Mouse (Mus musculus) midbrain, embryonic 12.5 days (tissue): ENCODE measurements at regions not wholly inside any gene's neighbourhood (a gene's known extent, or its start where the extent isn't known, plus 50 kb on each side); places are given as distances from the start of the nearest gene placed in this dataset.
"Not testable (repeated sequence)": the region's sequence is repeated elsewhere in the genome, so short reads cannot be mapped to it uniquely, and the experiment has no call there.

ENCODE experiments used
- ATAC-seq: fragments of 200-750 bp; cut with Nextera tagmentation; 2 replicates; pipeline ENCODE4 v1.8.0; 2017; ENCODE audit warnings: low read depth, moderate TSS enrichment, moderate library complexity; ENCODE audit not compliant: low FRiP score
- H3K27ac ChIP-seq: fragments of 300-500 bp; sonication (generic); replicated peaks from 2 replicates; pipeline ENCODE4 v1.5.1; 2016; ENCODE audit warnings: mild to moderate bottlenecking
- H3K27me3 ChIP-seq: fragments of 300-500 bp; sonication (generic); 2 replicates; pipeline ENCODE4 v1.6.1; 2016; ENCODE audit warnings: mild to moderate bottlenecking
- H3K36me3 ChIP-seq: fragments of 300-500 bp; sonication (generic); 2 replicates; pipeline ENCODE4 v1.6.1; 2016
- H3K4me1 ChIP-seq: fragments of 300-500 bp; sonication (generic); 2 replicates; pipeline ENCODE4 v1.6.1; 2016
- H3K4me2 ChIP-seq: fragments of 300-500 bp; sonication (generic); replicated peaks from 2 replicates; pipeline ENCODE4 v1.6.1; 2016; ENCODE audit warnings: mild to moderate bottlenecking, moderate library complexity
- H3K4me3 ChIP-seq: fragments of 300-500 bp; sonication (generic); 2 replicates; pipeline ENCODE4 v1.5.1; 2016; ENCODE audit warnings: mild to moderate bottlenecking
- H3K9ac ChIP-seq: fragments of 300-500 bp; sonication (generic); replicated peaks from 2 replicates; pipeline ENCODE4 v1.6.1; 2016; ENCODE audit warnings: mild to moderate bottlenecking, moderate library complexity
- H3K9me3 ChIP-seq: fragments of 300-500 bp; sonication (generic); 2 replicates; pipeline ENCODE4 v1.6.1; 2016; ENCODE audit warnings: mild to moderate bottlenecking
- WGBS: fragments of 180-500 bp; shearing (Covaris S2); methylation state at CpG from one replicate; pipeline ENCODE4 v1.1.7; 2016; 5-methylcytosine and 5-hydroxymethylcytosine counted together

DNA sequence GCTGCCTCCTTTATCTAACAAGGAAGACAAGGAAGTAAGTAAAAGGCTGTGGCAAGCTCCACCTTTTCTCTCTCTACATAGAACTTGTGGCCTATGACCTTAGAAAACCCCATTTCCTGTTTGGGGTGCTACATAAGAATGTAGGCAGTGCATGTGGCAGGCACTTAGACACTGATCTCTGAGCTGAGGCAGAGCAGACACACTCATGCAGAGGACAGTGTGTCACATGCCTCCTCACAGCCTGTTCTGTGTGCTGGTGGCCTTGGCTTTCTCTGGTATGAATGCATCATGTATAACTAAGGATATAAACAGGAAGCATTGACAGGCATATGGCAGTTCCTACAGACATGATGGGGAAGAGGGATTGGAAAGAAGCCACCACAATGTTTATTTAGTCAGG is 678.5 kb upstream of the Olfr1507 start:
- not testable (repeated sequence) for ATAC-seq, H3K4me3 ChIP-seq, H3K27ac ChIP-seq, H3K9me3 ChIP-seq, H3K36me3 ChIP-seq, H3K4me2 ChIP-seq, H3K4me1 ChIP-seq, H3K27me3 ChIP-seq, H3K9ac ChIP-seq

DNA sequence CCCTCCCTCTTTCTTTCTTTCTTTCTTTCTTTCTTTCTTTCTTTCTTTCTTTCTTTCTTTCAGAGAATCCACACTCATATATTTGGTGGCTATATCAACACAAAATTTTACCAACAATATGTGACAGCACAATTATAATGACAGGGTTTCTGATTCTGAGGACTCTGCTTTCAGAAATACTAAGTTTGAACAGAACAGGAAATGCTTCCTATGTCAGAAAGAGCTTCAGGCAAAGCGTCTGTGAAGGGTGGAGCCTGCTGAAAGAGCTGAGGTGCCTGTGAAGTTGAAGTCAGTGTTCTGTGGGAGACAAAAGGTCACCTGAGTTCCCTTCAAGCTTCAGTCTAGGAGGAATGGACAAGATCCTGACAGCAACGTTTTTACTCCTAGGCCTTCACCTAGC is 670.8 kb upstream of the Olfr1507 start:
- H3K9me3 ChIP-seq, H3K27ac ChIP-seq, H3K4me3 ChIP-seq, H3K36me3 ChIP-seq, H3K9ac ChIP-seq, H3K27me3 ChIP-seq, H3K4me2 ChIP-seq, H3K4me1 ChIP-seq, ATAC-seq: not testable (repeated sequence)
- WGBS: no CpG with 5 or more reads among the region's 2 CpGs

DNA sequence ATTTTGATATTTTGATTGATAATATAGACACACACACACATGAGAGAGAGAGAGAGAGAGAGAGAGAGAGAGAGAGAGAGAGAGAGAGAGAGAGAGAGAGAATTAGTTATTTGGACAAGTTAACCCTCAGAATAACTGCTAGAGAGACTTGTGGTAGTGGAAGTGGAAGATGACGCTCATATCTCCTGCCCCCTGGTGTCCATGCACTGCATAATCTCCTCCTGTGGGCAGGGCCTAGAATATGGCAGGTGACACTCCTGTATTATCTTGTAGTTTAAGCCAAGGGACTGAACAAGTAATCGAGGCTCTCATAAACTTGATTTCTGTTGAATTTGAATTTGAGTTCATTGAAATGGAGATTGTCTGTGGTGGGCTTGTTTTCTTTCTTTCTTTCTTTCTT is 663.5 kb upstream of the Olfr1507 start:
- H3K4me2 ChIP-seq, H3K27me3 ChIP-seq, H3K9me3 ChIP-seq, H3K9ac ChIP-seq, H3K4me3 ChIP-seq, H3K36me3 ChIP-seq, ATAC-seq, H3K27ac ChIP-seq, H3K4me1 ChIP-seq: not testable (repeated sequence)
- no CpG with 5 or more reads among the region's 2 CpGs for WGBS

DNA sequence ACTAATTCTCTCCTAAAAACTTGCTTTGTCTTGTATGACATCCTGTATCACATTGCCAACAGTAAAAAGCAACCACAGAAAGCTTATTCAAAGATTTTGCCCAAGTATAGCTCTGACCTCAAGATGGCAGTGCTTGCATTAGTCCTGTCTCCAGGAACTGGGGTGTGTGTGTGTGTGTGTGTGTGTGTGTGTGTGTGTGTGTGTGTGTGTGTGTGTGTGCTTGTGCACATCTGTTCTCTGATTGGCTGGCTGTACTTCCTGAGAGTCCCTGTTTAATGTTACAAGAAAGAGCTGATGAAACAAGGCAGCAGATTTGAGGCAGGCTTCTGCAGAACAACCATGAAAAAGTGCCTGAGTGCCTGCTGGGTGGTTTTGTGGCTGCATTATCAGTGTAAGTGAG is 639.2 kb upstream of the Olfr1507 start:
- not testable (repeated sequence) for H3K4me2 ChIP-seq, ATAC-seq, H3K36me3 ChIP-seq, H3K9ac ChIP-seq, H3K4me1 ChIP-seq, H3K27me3 ChIP-seq, H3K9me3 ChIP-seq, H3K27ac ChIP-seq, H3K4me3 ChIP-seq

- 30% methylated on average over 6 of the region's 6 CpGs for WGBS
- H3K27me3 ChIP-seq, H3K9me3 ChIP-seq, H3K9ac ChIP-seq, H3K4me3 ChIP-seq, ATAC-seq, H3K4me1 ChIP-seq, H3K36me3 ChIP-seq, H3K27ac ChIP-seq, H3K4me2 ChIP-seq: not testable (repeated sequence)
Measured at GRCm38 (mm10) chr14:53132390-53132789, 636.8 kb upstream of the Olfr1507 start.

DNA sequence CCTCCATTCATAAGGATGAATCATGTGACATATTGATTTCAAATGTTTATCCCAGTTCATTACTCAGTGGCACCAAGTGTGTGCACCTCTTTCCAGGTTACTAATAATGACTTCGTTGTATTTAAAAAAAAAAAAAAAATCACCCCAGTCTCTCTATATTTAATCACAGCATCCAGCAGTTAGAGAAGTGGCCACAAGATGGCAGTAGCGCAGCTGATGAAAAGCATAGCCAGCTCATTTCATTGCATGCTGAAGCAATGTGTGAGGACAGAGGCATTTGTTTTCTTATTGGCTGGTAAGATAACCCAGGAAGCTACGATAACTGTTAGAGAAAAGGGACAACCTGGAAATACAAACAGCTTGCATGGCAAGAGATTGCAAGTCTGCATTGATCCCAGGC is 626.2 kb upstream of the Olfr1507 start:
- H3K9ac ChIP-seq, H3K4me2 ChIP-seq, H3K27me3 ChIP-seq, H3K4me3 ChIP-seq, H3K9me3 ChIP-seq, H3K36me3 ChIP-seq, ATAC-seq, H3K27ac ChIP-seq, H3K4me1 ChIP-seq: not testable (repeated sequence)
- WGBS: 32% methylated on average over 2 of the region's 3 CpGs

DNA sequence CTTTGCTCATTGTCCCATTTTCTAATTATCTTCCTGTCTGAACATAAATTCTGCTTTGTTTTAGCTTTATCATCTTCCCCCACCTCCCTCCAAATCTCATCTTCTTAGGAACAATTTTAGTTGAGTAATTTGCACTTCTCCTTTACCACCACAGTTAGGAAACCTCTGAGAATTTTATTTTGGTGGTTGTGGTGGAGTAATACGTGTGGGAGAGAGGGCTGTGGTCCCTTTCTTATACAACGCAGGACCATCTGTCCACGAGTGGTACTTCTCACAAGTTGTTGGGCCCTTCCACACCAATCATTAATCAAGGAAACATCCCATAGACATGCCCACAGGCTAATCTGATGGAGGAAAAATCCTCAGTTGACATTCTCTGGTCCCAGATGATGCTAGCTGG is 614.2 kb upstream of the Olfr1507 start:
- H3K36me3 ChIP-seq, H3K4me1 ChIP-seq, ATAC-seq, H3K4me3 ChIP-seq, H3K4me2 ChIP-seq, H3K9me3 ChIP-seq, H3K9ac ChIP-seq, H3K27ac ChIP-seq, H3K27me3 ChIP-seq: not testable (repeated sequence)
- WGBS: 90% methylated on average over 3 of the region's 3 CpGs

DNA sequence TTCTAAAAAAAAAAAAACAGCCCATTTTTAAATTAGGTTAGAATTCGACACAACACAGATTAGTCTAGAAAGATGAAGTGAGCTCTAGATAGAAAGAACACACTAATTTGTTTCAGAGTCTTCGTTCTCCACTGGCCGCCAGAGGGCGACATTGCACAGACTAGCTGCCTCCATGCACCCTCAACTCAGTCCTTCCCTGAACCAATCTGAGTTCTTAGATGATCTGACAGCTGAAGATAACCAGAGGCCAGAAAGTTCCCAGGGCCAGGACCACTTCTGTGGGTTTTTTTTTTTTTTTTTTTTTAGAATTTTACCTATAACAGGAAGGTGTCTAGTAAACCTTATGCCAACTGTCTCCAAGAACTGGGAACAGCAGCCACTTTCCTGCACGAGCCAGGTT is 605.8 kb upstream of the Olfr1507 start:
- not testable (repeated sequence) for H3K4me3 ChIP-seq, H3K27ac ChIP-seq, H3K4me1 ChIP-seq, H3K9ac ChIP-seq, ATAC-seq, H3K9me3 ChIP-seq, H3K27me3 ChIP-seq, H3K4me2 ChIP-seq, H3K36me3 ChIP-seq
- WGBS: 27% methylated on average over 5 of the region's 5 CpGs

- not testable (repeated sequence) for ATAC-seq, H3K27ac ChIP-seq
Measured at GRCm38 (mm10) chr14:53090921-53091320, 595.4 kb upstream of the Olfr1507 start.

DNA sequence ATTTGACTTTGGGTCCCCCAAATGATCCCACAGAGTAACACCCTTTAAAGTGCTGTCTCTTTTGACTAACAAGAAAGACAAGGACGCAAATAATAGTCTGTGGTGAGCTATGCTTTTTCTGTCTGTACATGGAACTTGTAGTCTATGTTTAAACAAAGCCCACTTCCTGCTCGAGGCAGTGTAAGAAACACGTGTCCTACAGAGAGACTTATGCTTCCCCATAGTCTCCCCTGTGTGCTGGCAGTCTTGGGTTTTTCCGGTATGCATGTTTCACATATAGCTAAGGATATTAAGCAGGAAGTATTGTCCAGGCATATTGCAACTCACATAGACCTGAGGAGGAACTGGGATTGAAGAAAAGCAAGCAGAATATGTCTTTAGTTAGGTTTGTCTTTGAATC is 586.3 kb upstream of the Olfr1507 start:
- WGBS: 82% methylated on average over 4 of the region's 4 CpGs
- ATAC-seq: not testable (repeated sequence)

More at GRCm38 (mm10) chr14:53090921-53091320, 595.4 kb upstream of the Olfr1507 start:
- not testable (repeated sequence) for H3K4me2 ChIP-seq, H3K4me3 ChIP-seq, H3K9me3 ChIP-seq, H3K9ac ChIP-seq, H3K4me1 ChIP-seq, H3K36me3 ChIP-seq, H3K27me3 ChIP-seq

GRCm38 (mm10) chr14:53081024-53081711 is 585.6 kb upstream of the Olfr1507 start:
- not testable (repeated sequence) for H3K36me3 ChIP-seq, H3K27me3 ChIP-seq, H3K9me3 ChIP-seq, H3K4me2 ChIP-seq, H3K4me3 ChIP-seq, H3K9ac ChIP-seq, ATAC-seq, H3K27ac ChIP-seq, H3K4me1 ChIP-seq
- 67% methylated on average over 1 of the region's 2 CpGs for WGBS

More for the DNA sequence above, 586.3 kb upstream of the Olfr1507 start:
- H3K4me2 ChIP-seq, H3K4me3 ChIP-seq, H3K27ac ChIP-seq, H3K4me1 ChIP-seq, H3K27me3 ChIP-seq, H3K36me3 ChIP-seq, H3K9ac ChIP-seq, H3K9me3 ChIP-seq: not testable (repeated sequence)

DNA sequence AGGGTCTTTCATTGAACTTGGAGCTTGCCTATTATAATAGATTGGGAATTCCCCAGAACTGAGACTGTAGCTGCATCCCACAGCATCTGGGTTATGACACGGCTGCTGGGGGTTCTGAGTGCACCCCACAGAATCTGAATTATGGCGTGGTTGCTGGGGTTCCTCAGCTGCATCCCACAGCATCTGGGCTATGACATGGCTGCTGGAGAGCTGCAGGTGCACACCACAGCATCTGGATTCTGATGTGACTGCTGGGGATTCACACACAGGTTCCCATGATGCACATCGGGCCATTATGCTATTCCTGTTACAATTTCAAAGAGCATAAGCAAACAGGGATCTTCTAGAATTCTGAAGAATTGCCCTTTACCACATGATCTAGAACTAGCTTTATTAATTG is 585.0 kb upstream of the Olfr1507 start:
- not testable (repeated sequence) for H3K36me3 ChIP-seq, H3K9me3 ChIP-seq, H3K4me2 ChIP-seq, H3K9ac ChIP-seq, H3K4me3 ChIP-seq, H3K27me3 ChIP-seq, ATAC-seq, H3K4me1 ChIP-seq, H3K27ac ChIP-seq
- WGBS: 84% methylated on average over 3 of the region's 3 CpGs

GRCm38 (mm10) chr14:53075937-53076336 is 580.4 kb upstream of the Olfr1507 start:
- not testable (repeated sequence) for H3K27ac ChIP-seq, ATAC-seq, H3K36me3 ChIP-seq, H3K9me3 ChIP-seq, H3K4me1 ChIP-seq, H3K4me2 ChIP-seq, H3K9ac ChIP-seq, H3K4me3 ChIP-seq, H3K27me3 ChIP-seq
- 81% methylated on average over 2 of the region's 2 CpGs for WGBS
